Mouse (Mus musculus) G1E-ER4 (cell line): Measurements from ENCODE around the gene Tmem253. TPM values are rescaled to one million over a fixed set of nuclear protein-coding genes. Genes with fewer than 3 reads are reported as not detected.
"Not testable (repeated sequence)": the region's sequence is repeated elsewhere in the genome, so short reads cannot be mapped to it uniquely, and the experiment has no call there.

Experiments used
- GATA1 ChIP-seq: IDR thresholded peaks from one replicate; pipeline ENCODE4 v1.8.0; 2012; ENCODE audit warnings: low read length, inconsistent platforms
- polyA plus RNA-seq: library from polyadenylated mRNA; stranded (reverse); fragments of >175 nt; gene quantifications from 2 replicates; pipeline ENCODE4 v1.2.3, GENCODE M21; 2012

Tmem253 gene
- polyA plus RNA-seq, 1 experiment = not detected

DNA sequence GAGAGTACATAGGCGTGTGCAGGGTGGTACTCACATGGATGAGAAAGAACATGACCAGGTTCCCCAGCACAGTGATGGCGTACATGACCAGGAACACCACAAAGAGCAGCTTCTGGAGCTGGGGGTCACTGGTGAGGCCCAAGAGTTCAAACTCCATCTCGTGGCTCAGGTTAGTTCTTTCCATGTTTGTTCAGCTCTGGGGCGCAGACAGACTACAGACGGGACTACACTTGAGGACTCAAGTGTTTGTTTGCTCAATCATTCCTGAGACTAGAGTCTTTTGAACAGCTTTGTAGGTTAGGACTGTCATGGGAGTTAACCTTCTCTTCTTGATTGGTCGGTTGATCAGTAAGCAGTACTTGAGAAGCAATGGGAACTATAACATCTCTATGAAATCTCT is 20.5 kb downstream of the Tmem253 start:
- TF ChIP-seq GATA1 = no peak

- no peak for TF ChIP-seq GATA1
Observed at GRCm38 (mm10) chr14:52039332-52039731, 23.9 kb downstream of the Tmem253 start.

GRCm38 (mm10) chr14:52042359-52042758 is 26.9 kb downstream of the Tmem253 start, which contains the start of gene Olfr221:
Olfr221 (minus strand) TSS chr14:52042459.
- TF ChIP-seq GATA1 = not testable (repeated sequence)

- no peak for TF ChIP-seq GATA1
Observed at GRCm38 (mm10) chr14:52043446-52043845, 28.0 kb downstream of the Tmem253 start.

DNA sequence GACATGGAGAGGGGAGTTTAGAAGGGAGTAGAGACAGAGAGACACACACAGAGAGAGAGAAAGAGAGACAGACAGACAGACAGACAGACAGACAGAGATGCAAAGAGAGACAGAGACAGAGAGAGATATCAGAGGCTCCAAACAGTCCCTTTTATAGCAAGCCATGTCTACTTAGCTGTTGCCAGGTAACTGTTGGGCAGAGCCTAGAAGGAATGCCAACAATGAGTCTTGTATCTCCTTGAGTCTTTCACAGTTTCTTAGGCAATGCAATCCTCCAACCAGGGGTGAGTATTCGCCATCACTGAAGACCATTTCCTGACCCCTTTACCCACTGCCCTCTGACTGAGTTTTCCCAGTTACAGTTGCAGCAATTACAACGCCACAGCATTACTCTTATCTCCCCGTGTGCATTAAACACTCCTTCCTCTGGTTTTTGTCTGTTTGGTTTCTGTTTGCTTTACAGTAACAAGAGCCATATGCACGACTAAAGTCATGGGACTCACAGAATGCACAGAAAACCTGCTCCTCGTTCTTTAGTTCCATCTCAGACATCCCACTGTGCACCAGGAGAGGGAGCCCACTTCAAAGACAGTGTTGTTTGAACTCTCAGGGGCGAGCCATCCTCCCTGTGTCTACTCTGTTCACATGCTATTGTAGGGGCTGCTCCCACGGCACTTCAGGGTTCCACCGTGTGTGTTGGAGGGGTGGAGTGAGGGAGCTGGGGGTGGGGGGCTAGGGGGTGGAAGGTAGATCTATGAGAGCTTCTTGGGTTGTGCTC is 29.6 kb downstream of the Tmem253 start:
- TF ChIP-seq GATA1 = no peak

DNA sequence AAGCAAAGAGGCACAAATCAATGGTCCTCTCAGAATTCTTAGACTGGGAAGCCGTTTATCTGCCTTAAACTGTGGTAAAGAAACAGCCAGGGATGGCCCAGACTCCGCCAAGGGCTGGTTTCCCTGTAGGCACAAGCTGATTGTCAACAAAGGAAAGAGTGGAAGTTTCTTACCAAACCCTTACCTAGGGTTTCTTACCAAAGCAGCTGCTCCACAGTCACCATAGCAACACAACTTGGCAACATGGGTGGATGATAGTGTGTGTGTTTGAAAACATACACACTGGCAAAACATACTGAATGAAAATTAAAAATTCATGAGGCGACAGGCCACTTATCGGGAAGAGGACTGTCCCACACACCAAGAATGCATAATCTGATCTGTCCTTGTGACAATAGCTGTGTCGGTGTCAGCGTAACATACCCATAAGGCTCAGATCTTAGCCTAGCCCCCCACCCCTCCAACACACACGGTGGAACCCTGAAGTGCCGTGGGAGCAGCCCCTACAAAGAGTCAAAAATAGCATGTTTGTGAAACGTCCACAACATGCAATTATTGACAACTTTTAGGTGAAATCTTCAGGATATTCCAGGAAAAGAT is 30.6 kb downstream of the Tmem253 start:
- TF ChIP-seq GATA1 = no peak

DNA sequence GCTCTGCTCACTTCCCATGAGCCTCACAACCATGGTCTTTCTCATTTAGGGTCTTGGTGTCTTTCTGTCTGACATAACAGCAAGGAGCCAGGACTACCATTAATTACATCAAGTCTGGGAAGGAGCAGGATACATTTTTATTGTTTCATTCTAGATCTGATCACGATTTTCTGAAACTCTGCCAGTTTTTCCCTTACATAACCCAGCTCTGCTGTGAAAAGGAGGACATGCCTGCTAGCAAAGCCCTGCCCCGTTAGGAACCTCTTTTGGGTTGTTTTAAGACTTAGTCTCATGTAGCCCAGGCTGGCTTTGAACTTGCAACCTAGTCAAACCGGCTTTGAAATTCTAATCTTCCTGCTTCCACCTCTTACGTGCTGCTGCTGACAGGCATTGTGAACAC is 44.5 kb downstream of the Tmem253 start:
- TF ChIP-seq GATA1 = no peak

GRCm38 (mm10) chr14:52060800-52061199 is 45.3 kb downstream of the Tmem253 start:
- TF ChIP-seq GATA1 = no peak

DNA sequence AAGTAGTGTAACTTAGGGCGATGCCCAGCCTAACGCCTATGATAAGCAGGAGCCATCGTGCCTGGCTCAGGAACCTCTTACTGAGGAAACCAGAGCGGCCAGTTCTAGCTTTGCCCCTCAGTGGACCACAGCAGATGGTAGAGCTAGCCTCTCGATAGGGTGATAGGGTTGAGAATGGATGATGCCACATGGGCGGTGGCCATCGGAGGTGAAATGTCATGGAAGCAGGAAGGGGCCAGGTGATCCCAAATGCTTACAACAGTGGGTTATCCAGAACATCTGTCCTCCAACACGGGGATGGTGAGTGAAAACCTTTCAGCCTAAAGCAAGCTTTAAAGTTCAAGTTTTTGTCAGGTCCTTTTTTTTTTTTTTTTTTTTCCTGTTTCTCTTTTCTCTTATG is 46.3 kb downstream of the Tmem253 start:
- TF ChIP-seq GATA1 = no peak

DNA sequence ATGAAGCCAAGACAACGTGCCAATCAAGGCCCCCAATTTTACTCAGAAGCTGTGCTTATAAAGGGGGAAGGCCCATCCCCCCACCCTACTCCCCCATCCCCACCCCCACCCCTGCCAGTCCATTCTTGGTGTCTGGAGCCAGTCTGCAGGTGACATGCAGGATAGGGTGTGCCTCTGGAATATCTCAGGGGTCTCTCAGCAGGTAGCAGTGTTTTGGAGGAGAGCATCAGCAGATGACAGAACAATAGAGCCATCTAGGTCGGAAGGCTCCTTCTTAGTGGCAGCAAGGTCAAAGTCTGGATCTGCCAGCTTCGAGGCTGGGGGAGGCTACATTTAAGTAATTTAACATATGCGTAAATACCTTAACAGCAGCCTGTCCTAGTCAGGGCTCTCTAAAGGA is 50.7 kb downstream of the Tmem253 start:
- TF ChIP-seq GATA1 = no peak

Other genes with a start within 250 kb of the Tmem253 start
- not detected in 2 replicates for gene Ang4, start 242.1 kb upstream of the Tmem253 start, polyA plus RNA-seq
- not detected in 2 replicates for gene AY358078, start 215.6 kb upstream of the Tmem253 start, polyA plus RNA-seq
- not detected in 2 replicates for gene Ear6, start 162.0 kb upstream of the Tmem253 start, polyA plus RNA-seq
- 13.1 and 21.0 TPM in 2 replicates for gene Mettl17, start 130.8 kb upstream of the Tmem253 start, polyA plus RNA-seq
- gene Slc39a2, start 122.8 kb upstream of the Tmem253 start, polyA plus RNA-seq = not detected in 2 replicates
- gene Ndrg2, start 101.5 kb upstream of the Tmem253 start, polyA plus RNA-seq = not detected in 2 replicates
- not detected in 2 replicates for gene Tppp2, start 97.2 kb upstream of the Tmem253 start, polyA plus RNA-seq
- gene Rnase13, start 92.9 kb upstream of the Tmem253 start, polyA plus RNA-seq = not detected in 2 replicates
- gene Arhgef40, start 30.9 kb upstream of the Tmem253 start, polyA plus RNA-seq = 28.7 and 40.6 TPM in 2 replicates
- gene Zfp219, start 5.1 kb downstream of the Tmem253 start, polyA plus RNA-seq = 59.0 and 77.2 TPM in 2 replicates
- gene Olfr221, start 26.8 kb downstream of the Tmem253 start, polyA plus RNA-seq = not detected in 2 replicates
- 13.3 and 19.0 TPM in 2 replicates for gene Hnrnpc, start 88.4 kb downstream of the Tmem253 start, polyA plus RNA-seq
- 0.05 and 0.24 TPM in 2 replicates for gene Rpgrip1, start 95.0 kb downstream of the Tmem253 start, polyA plus RNA-seq
- gene Supt16, start 181.8 kb downstream of the Tmem253 start, polyA plus RNA-seq = 28.6 and 37.7 TPM in 2 replicates
- gene Chd8, start 242.1 kb downstream of the Tmem253 start, polyA plus RNA-seq = 15.3 and 19.5 TPM in 2 replicates